Mouse (Mus musculus): ENCODE measurements around the gene Cracr2a.
A peak's percentile ranks its signal among the peaks of the same experiment; 100 is the strongest.

The Cracr2a gene

GRCm38 (mm10) chr6:127625135-127625534 is 64.0 kb downstream of the Cracr2a start:
- peak in 1 of 2 experiments; percentile 15 for DNase-seq (ENCODE audit: low spot score in 2 of 2)

GRCm38 (mm10) chr6:127627453-127627852 is 66.3 kb downstream of the Cracr2a start:
- no peak for DNase-seq (ENCODE audit: low spot score in 2 of 2)

GRCm38 (mm10) chr6:127629249-127629648 is 68.1 kb downstream of the Cracr2a start:
- no peak for DNase-seq (ENCODE audit: low spot score in 2 of 2)

GRCm38 (mm10) chr6:127634858-127635257 is 73.7 kb downstream of the Cracr2a start:
- peak in 1 of 2 experiments; percentile 13 for DNase-seq (ENCODE audit: low spot score in 2 of 2)

GRCm38 (mm10) chr6:127635462-127636189 is 74.5 kb downstream of the Cracr2a start:
- no peak for DNase-seq (ENCODE audit: low spot score in 2 of 2)

- DNase-seq (ENCODE audit: low spot score in 2 of 2) = no peak
Observed at GRCm38 (mm10) chr6:127641077-127641801, 80.1 kb downstream of the Cracr2a start.

- no peak for DNase-seq (ENCODE audit: low spot score in 2 of 2)
Observed at GRCm38 (mm10) chr6:127655988-127656387, 94.8 kb downstream of the Cracr2a start.

- DNase-seq (ENCODE audit: low spot score in 2 of 2) = no peak
Observed at GRCm38 (mm10) chr6:127657152-127657551, 96.0 kb downstream of the Cracr2a start.

- no peak for DNase-seq (ENCODE audit: low spot score in 2 of 2)
Observed at GRCm38 (mm10) chr6:127659472-127659871, 98.3 kb downstream of the Cracr2a start.

GRCm38 (mm10) chr6:127659966-127660365 is 98.8 kb downstream of the Cracr2a start:
- DNase-seq (ENCODE audit: low spot score in 2 of 2) = no peak

GRCm38 (mm10) chr6:127661717-127662292 is 100.7 kb downstream of the Cracr2a start:
- no peak for DNase-seq (ENCODE audit: low spot score in 2 of 2)

GRCm38 (mm10) chr6:127663263-127663662 is 102.1 kb downstream of the Cracr2a start:
- no peak for DNase-seq (ENCODE audit: low spot score in 2 of 2)

- DNase-seq (ENCODE audit: low spot score in 2 of 2) = no peak
Observed at GRCm38 (mm10) chr6:127669313-127669712, 108.2 kb downstream of the Cracr2a start.

- DNase-seq (ENCODE audit: low spot score in 2 of 2) = no peak
Observed at GRCm38 (mm10) chr6:127670031-127670430, 108.9 kb downstream of the Cracr2a start.

GRCm38 (mm10) chr6:127672071-127672470 is 110.9 kb downstream of the Cracr2a start:
- DNase-seq (ENCODE audit: low spot score in 2 of 2) = no peak

- no peak for DNase-seq (ENCODE audit: low spot score in 2 of 2)
Observed at GRCm38 (mm10) chr6:127676866-127677265, 115.7 kb downstream of the Cracr2a start.

GRCm38 (mm10) chr6:127678320-127678719 is 117.2 kb downstream of the Cracr2a start:
- no peak for DNase-seq (ENCODE audit: low spot score in 2 of 2)

GRCm38 (mm10) chr6:127678998-127679397 is 117.9 kb downstream of the Cracr2a start:
- DNase-seq (ENCODE audit: low spot score in 2 of 2) = no peak

GRCm38 (mm10) chr6:127680784-127681183 is 119.6 kb downstream of the Cracr2a start:
- no peak for DNase-seq (ENCODE audit: low spot score in 2 of 2)

- no peak for DNase-seq (ENCODE audit: low spot score in 2 of 2)
Observed at GRCm38 (mm10) chr6:127683561-127683960, 122.4 kb downstream of the Cracr2a start.

GRCm38 (mm10) chr6:127684981-127685380 is 123.8 kb downstream of the Cracr2a start:
- DNase-seq (ENCODE audit: low spot score in 2 of 2) = peak in 1 of 2 experiments; percentile 3

- no peak for DNase-seq (ENCODE audit: low spot score in 2 of 2)
Observed at GRCm38 (mm10) chr6:127687181-127687860, 126.2 kb downstream of the Cracr2a start.

Data from spleen, postnatal 36 days (tissue).